Mouse (Mus musculus) liver, embryonic 11.5 days (tissue): ENCODE data around the gene Mtrr. TPM values are rescaled to one million over a fixed set of nuclear protein-coding genes. Genes with fewer than 3 reads are reported as not detected.
"Not testable (repeated sequence)": the region's sequence is repeated elsewhere in the genome, so short reads cannot be mapped to it uniquely, and the experiment has no call there.

Experiments used
- ATAC-seq: fragments of 200-750 bp; cut with Nextera tagmentation; replicated peaks from 2 replicates; pipeline ENCODE4 v1.8.0; 2017; ENCODE audit warnings: moderate number of reproducible peaks, mild to moderate bottlenecking, moderate TSS enrichment, moderate library complexity; ENCODE audit not compliant: low FRiP score
- DNase-seq: peaks from one replicate; pipeline ENCODE4 v3.0.0-alpha.2; 2017; ENCODE audit warnings: low spot score
- H3K27ac ChIP-seq: fragments of 300-500 bp; sonication (generic); 2 replicates; pipeline ENCODE4 v1.5.1; 2014; ENCODE audit warnings: mild to moderate bottlenecking, low read depth, low read length, control low read depth
- H3K27me3 ChIP-seq: fragments of 300-500 bp; sonication (generic); replicated peaks from 2 replicates; pipeline ENCODE4 v1.6.1; 2014; ENCODE audit warnings: low read length, mixed read lengths; ENCODE audit not compliant: control insufficient read depth, insufficient read depth
- H3K36me3 ChIP-seq: fragments of 300-500 bp; sonication (generic); 2 replicates; pipeline ENCODE4 v1.6.1; 2014; ENCODE audit warnings: mild to moderate bottlenecking, low read length, moderate library complexity, mixed read lengths; ENCODE audit not compliant: control insufficient read depth, insufficient read depth
- H3K4me1 ChIP-seq: fragments of 300-500 bp; sonication (generic); replicated peaks from 2 replicates; pipeline ENCODE4 v1.6.1; 2014; ENCODE audit warnings: low read length, mixed read lengths; ENCODE audit not compliant: control insufficient read depth, insufficient read depth
- H3K4me2 ChIP-seq: fragments of 300-500 bp; sonication (generic); 2 replicates; pipeline ENCODE4 v1.6.1; 2014; ENCODE audit warnings: mild to moderate bottlenecking, control low read depth, moderate library complexity
- H3K4me3 ChIP-seq: fragments of 300-500 bp; sonication (generic); 2 replicates; pipeline ENCODE4 v1.5.1; 2014; ENCODE audit warnings: low read depth, low read length, control low read depth
- H3K9ac ChIP-seq: fragments of 300-500 bp; sonication (generic); 2 replicates; pipeline ENCODE4 v1.6.1; 2014; ENCODE audit warnings: low read depth, low read length, control low read depth
- H3K9me3 ChIP-seq: fragments of 300-500 bp; sonication (generic); 2 replicates; pipeline ENCODE4 v1.6.1; 2016; ENCODE audit warnings: low read length, inconsistent platforms, mixed read lengths; ENCODE audit not compliant: control insufficient read depth
- WGBS: fragments of 180-500 bp; shearing (Covaris S2); extraction: QIAGEN DNeasy Blood & Tissue Kit; methylation state at CpG from one replicate; pipeline ENCODE4 v1.1.7; 2014; 5-methylcytosine and 5-hydroxymethylcytosine counted together
- polyA plus RNA-seq: library from polyadenylated mRNA; unstranded; fragments of >200 nt; fragmentation: Nextera tagmentation; extraction: Ambion mirVana; gene quantifications from 2 replicates; pipeline ENCODE4 v1.2.1, GENCODE M21; 2014

The Mtrr gene
- polyA plus RNA-seq, 1 experiment from 2014 or later, result 32.4 TPM

GRCm38 (mm10) chr13:68574398-68574797 lies 7.6 kb downstream of the Mtrr start:
- Histone ChIP-seq H3K36me3 (peaks cover 22% of the 10 kb centered on the region), H3K9me3 (no peaks in the 10 kb centered on the region), H3K4me1 (no peaks in the 10 kb centered on the region), H3K4me2 (no peak overlapping the region), H3K9ac (no peak overlapping the region), H3K27me3 (no peaks in the 10 kb centered on the region), H3K4me3 (no peak overlapping the region), H3K27ac (no peak overlapping the region)
- 90% methylated on average over 4 of the region's 4 CpGs for WGBS
- DNase-seq, result no peak
- no peak for ATAC-seq

GRCm38 (mm10) chr13:68572966-68573913 lies 8.7 kb downstream of the Mtrr start:
- 80% methylated on average over 10 of the region's 10 CpGs for WGBS
- H3K4me3 ChIP-seq, result no peak overlapping the region
- no peaks in the 10 kb centered on the region for H3K9me3 ChIP-seq
- DNase-seq, result no peak
- H3K36me3 ChIP-seq, result peaks cover 25% of the 10 kb centered on the region
- no peaks in the 10 kb centered on the region for H3K27me3 ChIP-seq
- no peak for ATAC-seq
- no peak overlapping the region for H3K4me2 ChIP-seq
- H3K9ac ChIP-seq, result no peak overlapping the region
- no peak overlapping the region for H3K27ac ChIP-seq
- no peaks in the 10 kb centered on the region for H3K4me1 ChIP-seq

GRCm38 (mm10) chr13:68572247-68572646 lies 9.7 kb downstream of the Mtrr start:
- H3K4me1 ChIP-seq, result no peaks in the 10 kb centered on the region
- no peak overlapping the region for H3K9ac ChIP-seq
- no peaks in the 10 kb centered on the region for H3K9me3 ChIP-seq
- no peak overlapping the region for H3K4me2 ChIP-seq
- H3K4me3 ChIP-seq, result no peak overlapping the region
- H3K36me3 ChIP-seq, result peaks cover 25% of the 10 kb centered on the region
- H3K27ac ChIP-seq, result no peak overlapping the region
- DNase-seq, result no peak
- 87% methylated on average over 19 of the region's 19 CpGs for WGBS
- ATAC-seq, result no peak
- H3K27me3 ChIP-seq, result no peaks in the 10 kb centered on the region

- Histone ChIP-seq H3K27me3 (no peaks in the 10 kb centered on the region), H3K9me3 (no peaks in the 10 kb centered on the region), H3K9ac (no peak overlapping the region), H3K4me3 (no peak overlapping the region), H3K36me3 (peaks cover 38% of the 10 kb centered on the region), H3K4me1 (no peaks in the 10 kb centered on the region), H3K27ac (no peak overlapping the region), H3K4me2 (no peak overlapping the region)
- 75% methylated on average over 17 of the region's 17 CpGs for WGBS
- no peak; the same call in 1 of the 2 replicates for ATAC-seq
- DNase-seq, result no peak
These were observed 12.2 kb downstream of the Mtrr start for GRCm38 (mm10) chr13:68569589-68570336.

GRCm38 (mm10) chr13:68568548-68568947 lies 13.4 kb downstream of the Mtrr start:
- Histone ChIP-seq H3K36me3 (peaks cover 41% of the 10 kb centered on the region), H3K4me2 (no peak overlapping the region), H3K27me3 (no peaks in the 10 kb centered on the region), H3K9me3 (no peaks in the 10 kb centered on the region), H3K27ac (no peak overlapping the region), H3K4me3 (no peak overlapping the region), H3K9ac (no peak overlapping the region), H3K4me1 (no peaks in the 10 kb centered on the region)
- 95% methylated on average over 11 of the region's 11 CpGs for WGBS
- ATAC-seq (no peak), DNase-seq (no peak)

GRCm38 (mm10) chr13:68568110-68568509 lies 13.8 kb downstream of the Mtrr start:
- Histone ChIP-seq H3K4me1 (no peaks in the 10 kb centered on the region), H3K36me3 (peaks cover 45% of the 10 kb centered on the region), H3K27me3 (no peaks in the 10 kb centered on the region), H3K9ac (no peak overlapping the region), H3K27ac (no peak overlapping the region), H3K9me3 (no peaks in the 10 kb centered on the region), H3K4me2 (no peak overlapping the region), H3K4me3 (no peak overlapping the region)
- 92% methylated on average over 9 of the region's 9 CpGs for WGBS
- no peak for ATAC-seq
- DNase-seq, result no peak

GRCm38 (mm10) chr13:68553391-68553790 lies 28.6 kb downstream of the Mtrr start:
- not testable (repeated sequence) for H3K9ac ChIP-seq, H3K4me2 ChIP-seq, DNase-seq, H3K4me1 ChIP-seq, H3K27ac ChIP-seq, H3K4me3 ChIP-seq, H3K27me3 ChIP-seq, H3K36me3 ChIP-seq, H3K9me3 ChIP-seq, ATAC-seq
- WGBS, result 22% methylated on average over 4 of the region's 6 CpGs
